Mouse (Mus musculus): ENCODE results near the gene Gm8298.
"Not testable (repeated sequence)": the region's sequence is repeated elsewhere in the genome, so short reads cannot be mapped to it uniquely, and the experiment has no call there.

The Gm8298 gene

DNA sequence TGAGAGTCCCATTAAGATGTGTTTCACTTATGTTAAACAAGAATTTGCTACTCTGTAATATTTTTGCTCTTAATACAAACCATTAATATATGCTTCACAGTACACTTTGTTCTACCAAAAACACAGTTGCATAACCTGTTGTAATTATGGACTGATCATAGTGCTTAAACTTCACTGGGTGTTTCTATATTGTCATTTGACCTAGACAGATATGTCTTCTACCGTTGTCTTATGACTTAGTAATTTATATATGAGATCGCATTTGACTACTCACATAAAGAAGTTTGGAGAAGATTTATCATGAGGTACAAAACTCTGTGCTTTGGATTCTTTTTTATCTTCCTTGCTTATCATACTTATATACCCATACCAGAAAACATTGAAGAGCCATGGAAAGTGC, at the start of gene Gm8298:
Gm8298 (plus strand) TSS at position 301 of the 400 bp plus-strand sequence.
- no peak for DNase-seq (ENCODE audit: low spot score in 2 of 2)

- DNase-seq (ENCODE audit: low spot score in 2 of 2), result no peak
These were observed 47.7 kb upstream of the Gm8298 start for GRCm38 (mm10) chr3:59813169-59813568.

- DNase-seq (ENCODE audit: low spot score in 2 of 2), result peak in 1 of 2 experiments; percentile 20
These were observed 9.9 kb downstream of the Gm8298 start for GRCm38 (mm10) chr3:59870765-59871164.

GRCm38 (mm10) chr3:59877601-59878000, 16.8 kb downstream of the Gm8298 start:
- DNase-seq (ENCODE audit: low spot score in 2 of 2), result not testable (repeated sequence)

GRCm38 (mm10) chr3:59879801-59880554, 19.1 kb downstream of the Gm8298 start:
- DNase-seq (ENCODE audit: low spot score in 2 of 2), result not testable (repeated sequence)

DNA sequence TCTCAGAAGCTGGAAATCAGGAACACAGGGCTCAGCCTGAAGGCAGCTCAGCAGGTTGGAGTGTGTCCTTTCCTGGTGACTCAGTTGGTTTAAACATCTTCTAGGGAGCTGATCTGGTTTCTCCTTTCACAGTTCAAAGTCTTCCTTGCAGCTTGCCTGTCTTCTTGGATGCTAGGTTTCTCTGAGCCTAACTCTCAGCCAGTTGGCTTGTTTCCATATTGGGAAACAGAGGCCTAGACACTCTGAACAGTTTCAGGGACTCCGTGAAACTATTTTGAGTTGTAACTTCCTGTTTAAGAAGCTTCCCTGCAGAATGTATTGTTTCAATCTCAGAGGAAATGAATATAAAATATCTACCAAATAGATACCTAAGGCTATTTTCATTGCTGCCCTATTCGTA, 32.4 kb downstream of the Gm8298 start:
- DNase-seq (ENCODE audit: low spot score in 2 of 2), result no peak

- DNase-seq (ENCODE audit: low spot score in 2 of 2), result no peak
These were observed 64.1 kb downstream of the Gm8298 start, which contains the start of gene C130079G13Rik for GRCm38 (mm10) chr3:59924914-59925313. C130079G13Rik (plus strand) TSS chr3:59925214.

Measured in frontal cortex, postnatal 10 days (tissue).